Mouse (Mus musculus): ENCODE data around the gene Rassf3. TPM values are rescaled to one million over a fixed set of nuclear protein-coding genes. Genes with fewer than 3 reads are reported as not detected.

The Rassf3 gene
- polyA plus RNA-seq, 1 experiment from 2014 or later, result 15.2 TPM

- 0 out of 2 replicates have a peak overlapping the region, but pooled peaks have one; percentile 3 for H3K27ac ChIP-seq (replicated peaks)
- WGBS, result 58% methylated on average over 20 of the region's 20 CpGs
- H3K4me3 ChIP-seq, result no peak overlapping the region
- no peaks in the 10 kb centered on the region for H3K9me3 ChIP-seq
- no peak overlapping the region for H3K4me2 ChIP-seq
- H3K4me1 ChIP-seq, result peaks cover 21% of the 10 kb centered on the region
- H3K27me3 ChIP-seq (replicated peaks), result no peaks in the 10 kb centered on the region
- H3K9ac ChIP-seq, result 0 out of 2 replicates have a peak overlapping the region, but pooled peaks have one; percentile 37
- no peak for ATAC-seq (ENCODE audit: extremely low read depth, insufficient number of reproducible peaks, low FRiP score, low TSS enrichment)
- peaks cover 65% of the 10 kb centered on the region for H3K36me3 ChIP-seq
Measured at GRCm38 (mm10) chr10:121395542-121396176, 80.5 kb downstream of the Rassf3 start.

- no peak overlapping the region for H3K4me2 ChIP-seq
- peaks cover 73% of the 10 kb centered on the region for H3K36me3 ChIP-seq
- H3K4me1 ChIP-seq, result peaks cover 21% of the 10 kb centered on the region
- WGBS, result 66% methylated on average over 18 of the region's 18 CpGs
- H3K9me3 ChIP-seq, result no peaks in the 10 kb centered on the region
- peak overlapping the region; percentile 33; the same call in 1 of the 2 replicates for H3K9ac ChIP-seq
- no peak overlapping the region for H3K27ac ChIP-seq (replicated peaks)
- no peak overlapping the region for H3K4me3 ChIP-seq
- no peak for ATAC-seq (ENCODE audit: extremely low read depth, insufficient number of reproducible peaks, low FRiP score, low TSS enrichment)
- H3K27me3 ChIP-seq (replicated peaks), result no peaks in the 10 kb centered on the region
Measured at GRCm38 (mm10) chr10:121394789-121395325, 81.3 kb downstream of the Rassf3 start.

DNA sequence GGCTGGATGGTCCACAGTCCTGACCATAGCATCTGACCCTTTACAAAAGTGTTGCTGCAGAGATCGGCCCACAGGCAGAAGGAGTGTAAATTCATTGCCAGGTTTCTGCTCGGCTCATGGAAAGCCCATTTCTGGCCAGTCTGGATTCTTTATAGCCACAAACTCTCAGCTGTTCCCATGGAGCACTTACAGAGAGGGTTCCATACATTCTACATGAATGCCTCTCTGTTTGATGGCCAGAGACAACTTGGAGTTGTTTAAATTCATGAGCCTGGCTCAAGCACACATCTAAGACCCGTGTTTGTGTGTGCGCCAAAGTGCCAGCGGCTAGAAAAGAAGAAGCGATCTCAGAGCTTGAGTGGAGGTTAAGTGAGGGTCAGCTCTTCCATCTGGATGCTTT, 81.9 kb downstream of the Rassf3 start:
- Histone ChIP-seq H3K27me3 (replicated peaks) (no peaks in the 10 kb centered on the region), H3K9ac (0 out of 2 replicates have a peak overlapping the region, but pooled peaks have one; percentile 33), H3K36me3 (peaks cover 79% of the 10 kb centered on the region), H3K4me1 (peaks cover 21% of the 10 kb centered on the region), H3K4me3 (no peak overlapping the region), H3K4me2 (no peak overlapping the region), H3K27ac (replicated peaks) (no peak overlapping the region), H3K9me3 (no peaks in the 10 kb centered on the region)
- 72% methylated on average over 6 of the region's 6 CpGs for WGBS
- no peak for ATAC-seq (ENCODE audit: extremely low read depth, insufficient number of reproducible peaks, low FRiP score, low TSS enrichment)

DNA sequence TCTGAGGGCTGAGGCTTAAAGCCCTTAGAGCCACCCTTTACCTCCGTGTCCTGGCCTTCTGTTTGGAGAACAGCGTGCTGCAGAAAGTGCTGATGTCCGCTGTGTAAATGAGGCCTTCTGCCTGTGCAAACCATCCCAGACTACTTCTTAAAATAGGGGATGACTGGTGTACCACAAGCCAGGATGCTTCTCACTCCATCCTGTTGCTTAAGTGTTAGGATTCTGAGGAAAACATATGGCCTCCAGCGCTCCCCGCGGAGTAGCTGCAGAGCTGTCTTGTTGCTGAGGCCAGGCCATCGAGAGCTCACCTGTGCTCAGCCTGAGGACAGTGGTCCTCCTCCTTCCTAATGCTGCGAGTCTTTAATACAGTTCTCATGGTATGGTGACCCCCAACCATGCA, 84.2 kb downstream of the Rassf3 start:
- H3K9me3 ChIP-seq, result no peaks in the 10 kb centered on the region
- no peak overlapping the region for H3K27ac ChIP-seq (replicated peaks)
- peaks cover 29% of the 10 kb centered on the region for H3K4me1 ChIP-seq
- WGBS, result 92% methylated on average over 8 of the region's 8 CpGs
- no peak overlapping the region for H3K4me3 ChIP-seq
- peaks cover 94% of the 10 kb centered on the region for H3K36me3 ChIP-seq
- no peaks in the 10 kb centered on the region for H3K27me3 ChIP-seq (replicated peaks)
- H3K4me2 ChIP-seq, result no peak overlapping the region
- H3K9ac ChIP-seq, result no peak overlapping the region
- ATAC-seq (ENCODE audit: extremely low read depth, insufficient number of reproducible peaks, low FRiP score, low TSS enrichment), result no peak

DNA sequence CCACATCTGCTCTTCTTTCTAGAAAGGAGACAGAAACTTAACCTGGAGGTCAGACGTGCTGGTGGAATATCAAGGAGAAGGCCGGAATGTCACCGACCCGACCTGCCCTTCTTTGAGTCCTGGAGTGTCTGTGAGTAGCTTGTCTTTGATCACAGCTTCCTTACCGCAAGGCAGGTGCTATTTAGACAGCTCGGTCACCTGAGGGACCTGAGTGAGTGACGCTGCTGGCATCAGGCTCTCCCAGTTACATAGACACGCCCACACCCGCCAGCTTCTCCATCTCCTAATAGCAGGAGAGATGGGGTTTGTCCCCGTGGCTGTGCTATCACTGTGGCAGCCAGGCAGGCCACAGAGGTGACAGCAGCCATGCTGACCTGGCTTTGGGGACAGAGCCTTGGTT, 85.5 kb downstream of the Rassf3 start:
- H3K27ac ChIP-seq (replicated peaks), result no peak overlapping the region
- H3K9me3 ChIP-seq, result no peaks in the 10 kb centered on the region
- H3K4me3 ChIP-seq, result no peak overlapping the region
- no peak overlapping the region for H3K9ac ChIP-seq
- no peak overlapping the region for H3K4me2 ChIP-seq
- H3K36me3 ChIP-seq, result peaks cover 82% of the 10 kb centered on the region
- H3K4me1 ChIP-seq, result peaks cover 37% of the 10 kb centered on the region
- H3K27me3 ChIP-seq (replicated peaks), result no peaks in the 10 kb centered on the region
- no peak for ATAC-seq (ENCODE audit: extremely low read depth, insufficient number of reproducible peaks, low FRiP score, low TSS enrichment)
- WGBS, result 67% methylated on average over 10 of the region's 10 CpGs

GRCm38 (mm10) chr10:121386347-121386746, 89.8 kb downstream of the Rassf3 start:
- peaks cover 83% of the 10 kb centered on the region for H3K36me3 ChIP-seq
- peak overlapping the region; percentile 62; the same call in 1 of the 2 replicates for H3K9ac ChIP-seq
- 0 out of 2 replicates have a peak, but pooled peaks have one; percentile 28 for ATAC-seq (ENCODE audit: extremely low read depth, insufficient number of reproducible peaks, low FRiP score, low TSS enrichment)
- peak overlapping the region; percentile 43 for H3K4me2 ChIP-seq
- H3K4me3 ChIP-seq, result no peak overlapping the region
- no peaks in the 10 kb centered on the region for H3K27me3 ChIP-seq (replicated peaks)
- H3K4me1 ChIP-seq, result peaks cover 30% of the 10 kb centered on the region
- 19% methylated on average over 9 of the region's 9 CpGs for WGBS
- H3K9me3 ChIP-seq, result no peaks in the 10 kb centered on the region
- H3K27ac ChIP-seq (replicated peaks), result peak overlapping the region; percentile 70

- no peak overlapping the region for H3K4me3 ChIP-seq
- no peaks in the 10 kb centered on the region for H3K9me3 ChIP-seq
- H3K9ac ChIP-seq, result peak overlapping the region; percentile 62; the same call in 1 of the 2 replicates
- no peak overlapping the region for H3K4me2 ChIP-seq
- H3K36me3 ChIP-seq, result peaks cover 83% of the 10 kb centered on the region
- H3K27ac ChIP-seq (replicated peaks), result peak overlapping the region; percentile 70; the same call in 1 of the 2 replicates
- peaks cover 30% of the 10 kb centered on the region for H3K4me1 ChIP-seq
- 84% methylated on average over 6 of the region's 6 CpGs for WGBS
- ATAC-seq (ENCODE audit: extremely low read depth, insufficient number of reproducible peaks, low FRiP score, low TSS enrichment), result no peak
- H3K27me3 ChIP-seq (replicated peaks), result no peaks in the 10 kb centered on the region
Measured at GRCm38 (mm10) chr10:121385695-121386094, 90.5 kb downstream of the Rassf3 start.

- Histone ChIP-seq H3K9me3 (no peaks in the 10 kb centered on the region), H3K4me2 (no peak overlapping the region), H3K4me3 (no peak overlapping the region), H3K4me1 (peaks cover 30% of the 10 kb centered on the region), H3K27me3 (replicated peaks) (no peaks in the 10 kb centered on the region), H3K9ac (no peak overlapping the region), H3K36me3 (peaks cover 82% of the 10 kb centered on the region), H3K27ac (replicated peaks) (no peak overlapping the region)
- ATAC-seq (ENCODE audit: extremely low read depth, insufficient number of reproducible peaks, low FRiP score, low TSS enrichment), result no peak
- 90% methylated on average over 13 of the region's 13 CpGs for WGBS
Measured at GRCm38 (mm10) chr10:121384710-121385109, 91.4 kb downstream of the Rassf3 start.

- H3K4me1 ChIP-seq, result peaks cover 15% of the 10 kb centered on the region
- no peak overlapping the region for H3K9ac ChIP-seq
- H3K9me3 ChIP-seq, result no peaks in the 10 kb centered on the region
- H3K27me3 ChIP-seq (replicated peaks), result no peaks in the 10 kb centered on the region
- no peak overlapping the region for H3K4me2 ChIP-seq
- no peak overlapping the region for H3K27ac ChIP-seq (replicated peaks)
- peaks cover 93% of the 10 kb centered on the region for H3K36me3 ChIP-seq
- no peak overlapping the region for H3K4me3 ChIP-seq
- WGBS, result 79% methylated on average over 18 of the region's 18 CpGs
- no peak for ATAC-seq (ENCODE audit: extremely low read depth, insufficient number of reproducible peaks, low FRiP score, low TSS enrichment)
Measured at GRCm38 (mm10) chr10:121381280-121381679, 94.9 kb downstream of the Rassf3 start.

- Histone ChIP-seq H3K4me3 (no peak overlapping the region), H3K9ac (no peak overlapping the region), H3K4me1 (peaks cover 12% of the 10 kb centered on the region), H3K27ac (replicated peaks) (no peak overlapping the region), H3K4me2 (no peak overlapping the region), H3K9me3 (no peaks in the 10 kb centered on the region), H3K27me3 (replicated peaks) (no peaks in the 10 kb centered on the region), H3K36me3 (peaks cover 98% of the 10 kb centered on the region)
- no peak for ATAC-seq (ENCODE audit: extremely low read depth, insufficient number of reproducible peaks, low FRiP score, low TSS enrichment)
- 96% methylated on average over 3 of the region's 3 CpGs for WGBS
Measured at GRCm38 (mm10) chr10:121379387-121379786, 96.8 kb downstream of the Rassf3 start.

- H3K27me3 ChIP-seq (replicated peaks), result no peaks in the 10 kb centered on the region
- H3K4me1 ChIP-seq, result peaks cover 5% of the 10 kb centered on the region; the same call in 1 of the 2 replicates
- H3K9ac ChIP-seq, result no peak overlapping the region
- H3K4me3 ChIP-seq, result no peak overlapping the region
- no peak overlapping the region for H3K27ac ChIP-seq (replicated peaks)
- no peak overlapping the region for H3K4me2 ChIP-seq
- H3K9me3 ChIP-seq, result no peaks in the 10 kb centered on the region
- peaks cover 95% of the 10 kb centered on the region for H3K36me3 ChIP-seq
- no peak for ATAC-seq (ENCODE audit: extremely low read depth, insufficient number of reproducible peaks, low FRiP score, low TSS enrichment)
- WGBS, result 82% methylated on average over 24 of the region's 24 CpGs
Measured at GRCm38 (mm10) chr10:121376530-121377271, 99.4 kb downstream of the Rassf3 start.
